Mouse (Mus musculus) B cell, adult 2 months (primary cell): Measurements from ENCODE around the gene Uchl3.

Source experiments
- DNase-seq, 2 experiments: peaks; one replicate each; pipeline ENCODE4 v3.0.0; 2022

Uchl3 gene

GRCm38 (mm10) chr14:101653581-101654525 is at the start of gene Uchl3:
Gene Uchl3, plus strand, starts transcription at chr14:101653967.
- peak; percentile 99 for DNase-seq

DNA sequence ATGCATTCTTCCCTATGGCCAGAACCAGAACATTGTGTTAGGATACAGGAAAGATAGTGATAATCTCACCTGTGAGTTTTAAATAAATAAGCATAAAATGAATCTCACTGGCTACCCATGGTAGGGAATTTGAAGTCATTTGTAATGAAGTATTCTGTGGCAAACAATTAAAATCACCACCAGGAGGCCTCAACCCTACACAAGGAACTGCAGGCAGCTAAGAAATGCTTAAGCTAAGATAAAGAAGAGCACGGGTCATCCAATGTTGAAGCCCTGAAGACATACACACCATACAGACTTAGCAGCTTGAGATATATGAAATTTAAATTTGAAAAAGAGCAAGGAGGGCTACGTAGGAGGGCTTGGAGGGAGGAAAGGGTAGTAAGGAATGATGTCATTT is 47.9 kb upstream of the Uchl3 start:
- DNase-seq: no peak

GRCm38 (mm10) chr14:101607631-101608518 is 45.9 kb upstream of the Uchl3 start:
- DNase-seq: peak; percentile 18 to 19

DNA sequence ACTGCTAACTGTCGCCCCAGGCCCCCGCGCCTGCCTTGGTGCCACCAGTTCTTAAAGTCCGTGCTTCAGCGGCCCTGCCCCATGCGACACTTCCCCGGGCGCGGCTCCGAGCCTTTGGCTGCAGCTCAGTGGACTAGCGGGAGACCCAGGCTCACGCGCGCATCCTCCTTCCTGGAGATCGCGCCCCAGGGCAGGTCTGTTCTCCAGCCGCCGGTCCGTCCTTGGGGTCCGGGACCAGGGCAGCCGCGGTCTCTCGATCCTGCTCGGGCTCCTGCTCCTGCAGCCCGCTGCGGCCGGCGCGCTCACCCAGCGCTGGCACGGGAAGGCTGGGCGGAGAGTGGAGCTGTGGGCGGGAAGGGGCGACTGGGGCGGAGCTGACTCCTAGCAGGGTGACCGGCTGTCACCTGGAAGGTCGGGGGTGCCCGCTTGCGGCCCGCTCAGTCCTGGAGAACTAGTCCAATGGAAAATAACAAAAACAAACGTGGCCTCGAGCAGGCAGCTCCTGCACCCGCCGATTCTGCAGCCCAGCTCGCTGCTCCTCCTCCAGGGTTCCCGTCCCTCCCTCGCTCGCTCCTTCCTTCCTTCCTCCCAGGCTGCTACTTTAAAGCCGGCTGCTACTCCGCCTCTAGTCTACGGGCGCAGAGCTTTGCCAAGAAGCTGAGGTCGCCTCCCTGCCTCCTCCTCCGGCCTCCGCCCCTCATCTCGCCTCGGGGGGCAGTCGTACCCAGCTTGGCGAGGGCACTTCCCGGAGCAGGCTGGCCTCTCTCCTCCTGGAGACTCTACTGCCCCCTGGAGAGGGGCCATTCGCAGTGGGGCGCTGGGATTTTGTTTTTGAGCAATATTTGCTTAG is 45.0 kb upstream of the Uchl3 start, which contains the start of gene Tbc1d4:
Gene Tbc1d4 (minus strand): TSS at position 673 of the 850 bp plus-strand sequence.
- peak; percentile 49 to 50 for DNase-seq

GRCm38 (mm10) chr14:101610701-101611100 is 43.1 kb upstream of the Uchl3 start:
- DNase-seq: no peak

DNA sequence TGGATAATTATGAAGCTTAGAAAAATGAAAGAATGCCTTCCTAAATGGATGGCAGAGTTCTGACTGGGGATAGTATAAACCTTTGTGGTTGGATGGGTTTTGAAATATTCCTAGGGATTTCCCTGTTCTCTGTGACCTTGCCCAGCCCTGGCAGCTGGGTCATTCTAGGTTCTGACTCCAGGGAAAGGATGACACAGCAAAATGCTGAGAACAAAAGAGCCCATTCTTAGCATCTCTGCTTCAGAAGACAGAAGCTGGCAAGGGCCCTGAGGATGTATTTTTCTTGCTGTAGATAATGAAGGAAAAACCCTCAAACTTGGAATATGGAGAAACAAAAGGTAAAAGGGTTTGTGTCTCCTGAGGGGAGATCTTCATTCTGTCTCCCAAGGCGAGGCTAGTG is 40.6 kb upstream of the Uchl3 start:
- no peak for DNase-seq

DNA sequence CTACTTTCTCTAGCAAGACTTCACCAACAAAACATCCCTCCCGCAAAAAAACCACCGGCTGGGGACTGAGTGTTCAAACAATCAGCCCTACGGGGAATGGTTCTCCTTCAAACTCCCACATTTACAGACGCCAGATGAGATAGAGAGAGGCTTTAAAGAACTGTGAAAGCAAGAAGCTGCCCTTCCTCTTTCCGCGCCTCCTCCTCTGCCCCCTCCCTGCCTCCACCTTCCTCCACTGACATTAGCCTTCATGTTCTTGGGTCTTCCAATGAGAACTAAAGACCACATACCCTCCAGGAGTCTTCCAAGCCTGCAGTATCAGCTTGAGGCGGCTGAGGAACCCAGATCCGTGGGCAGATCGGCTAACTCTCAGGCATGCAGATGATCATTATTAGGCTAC is 37.6 kb upstream of the Uchl3 start:
- DNase-seq: no peak

DNA sequence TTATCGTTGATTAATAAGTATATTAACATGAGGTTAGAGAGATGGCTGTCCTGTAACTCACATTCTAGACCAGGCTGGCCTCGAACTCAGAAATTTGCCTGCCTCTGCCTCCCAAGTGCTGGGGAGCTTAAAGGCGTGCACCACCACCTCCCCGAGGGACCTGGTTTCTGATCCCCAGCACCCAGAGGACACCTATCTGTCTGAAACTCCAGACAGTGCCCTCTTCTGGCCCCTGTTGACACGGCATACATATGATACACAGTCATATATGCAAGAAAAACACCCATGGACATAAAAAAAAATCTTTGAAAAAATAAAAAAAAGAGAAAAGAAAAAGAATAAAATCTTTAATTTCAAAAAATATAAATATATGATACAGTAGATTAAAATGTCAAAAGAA is 36.1 kb upstream of the Uchl3 start:
- peak; percentile 15 to 21 for DNase-seq

DNA sequence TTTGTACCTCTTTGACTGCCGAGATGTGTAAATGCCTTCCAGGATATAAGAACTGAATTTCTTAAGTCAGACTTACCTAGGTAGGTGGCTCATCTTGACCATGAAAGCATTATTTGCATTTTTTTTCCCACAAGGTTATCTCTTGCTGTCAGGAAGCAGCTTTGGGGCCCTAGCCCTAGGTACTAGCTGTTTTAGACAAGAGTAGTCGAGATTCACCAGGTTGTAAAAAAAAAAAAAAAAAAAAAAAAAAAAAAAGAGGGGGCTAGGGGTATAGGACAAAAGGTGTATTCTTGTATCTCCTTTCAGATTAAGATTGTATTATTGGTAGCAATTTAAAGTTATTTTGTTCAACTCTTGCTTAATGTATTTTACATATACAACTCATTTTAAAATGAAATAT is 23.2 kb upstream of the Uchl3 start:
- no peak for DNase-seq

DNA sequence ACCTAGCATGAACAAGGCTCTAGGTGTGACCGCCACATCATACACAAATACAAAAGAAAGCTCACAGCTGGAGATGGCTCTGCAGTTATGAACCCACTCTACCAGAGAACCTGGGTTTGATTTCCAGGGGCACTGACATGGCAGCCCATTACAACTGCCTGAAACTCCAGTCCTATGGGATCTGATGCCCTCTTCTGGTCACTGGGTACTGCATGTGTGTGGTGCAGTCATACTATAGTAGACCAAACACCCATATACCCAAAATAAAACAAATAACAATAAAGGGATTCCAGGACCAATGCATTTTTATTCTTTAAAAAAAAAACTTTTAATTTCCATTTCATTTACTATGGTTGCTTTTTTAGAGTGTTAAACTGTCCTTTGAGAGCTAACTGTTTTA is 18.0 kb upstream of the Uchl3 start:
- no peak for DNase-seq

DNA sequence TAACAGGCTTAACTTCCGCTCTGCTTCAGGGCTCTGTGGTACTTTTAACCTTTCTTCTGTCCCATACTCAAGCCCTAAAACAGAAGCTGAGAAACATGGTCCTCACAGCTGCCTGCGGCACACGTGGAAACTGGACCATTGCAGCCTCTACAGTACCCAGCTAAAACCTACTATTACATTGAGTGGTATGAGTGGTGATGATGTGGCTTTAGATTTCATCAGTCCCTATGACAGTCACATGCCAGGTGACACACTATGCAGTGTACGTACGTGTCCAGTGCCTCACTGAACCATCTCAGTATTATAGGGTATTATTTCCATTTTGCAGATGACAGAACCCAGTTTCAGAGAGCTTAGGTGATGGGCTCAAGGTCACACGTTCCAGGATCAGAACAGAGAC is 16.4 kb upstream of the Uchl3 start:
- no peak for DNase-seq

DNA sequence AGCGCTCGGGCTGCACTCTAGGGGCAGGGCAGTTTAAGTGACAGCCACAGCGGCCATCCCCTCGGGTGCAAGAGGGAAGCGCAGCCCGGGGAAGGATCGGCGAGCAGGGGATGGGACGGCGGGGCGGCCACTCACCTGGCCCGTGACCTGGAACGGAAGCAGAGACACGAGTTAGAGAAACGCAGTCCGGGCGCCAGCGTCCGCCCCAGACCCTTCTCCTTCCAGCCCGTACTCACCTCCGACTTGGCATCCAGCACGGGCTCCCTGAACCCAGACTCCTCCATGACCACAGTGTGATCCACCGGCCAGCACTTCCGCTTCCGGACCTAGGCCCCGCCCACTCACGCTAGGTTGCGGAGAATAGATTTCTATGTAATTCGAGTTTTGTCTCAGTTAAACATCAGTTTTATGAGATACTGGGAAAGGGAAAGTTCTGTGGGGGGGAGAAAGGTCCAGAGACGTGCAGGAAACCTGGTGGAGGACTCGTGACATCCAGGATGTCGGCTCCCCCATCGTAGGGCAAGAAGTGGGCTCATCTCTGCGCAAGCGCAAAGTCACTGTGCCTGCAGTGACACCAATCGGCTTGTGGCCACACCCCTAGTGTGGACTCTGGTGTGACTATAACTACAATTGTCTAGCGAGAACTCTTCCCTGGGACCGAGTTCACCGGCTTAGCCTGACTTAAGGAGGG is 13.5 kb upstream of the Uchl3 start, which contains the start of gene Commd6:
Gene Commd6 (minus strand): TSS at position 534 of the 691 bp plus-strand sequence.
- peak; percentile 90 to 91 for DNase-seq

DNA sequence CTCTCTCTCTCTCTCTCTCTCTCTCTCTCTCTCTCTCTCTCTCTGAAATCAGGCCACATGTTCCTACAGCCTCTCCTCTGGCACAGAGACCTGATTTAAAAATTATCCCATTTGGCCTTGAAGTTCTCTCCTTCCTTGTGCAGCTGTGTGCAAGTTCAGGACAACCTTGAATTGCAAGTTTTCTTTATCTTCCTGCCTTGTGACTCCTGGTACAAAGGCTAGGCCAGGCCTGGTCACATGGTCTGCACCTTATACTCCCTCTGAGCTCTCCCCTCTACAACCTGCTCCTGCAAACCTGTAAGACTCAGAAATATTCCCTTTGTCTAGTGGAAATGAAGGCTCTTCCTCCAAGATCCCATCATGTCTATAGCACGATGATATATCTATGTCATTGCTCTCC is 8.8 kb upstream of the Uchl3 start:
- DNase-seq: no peak

DNA sequence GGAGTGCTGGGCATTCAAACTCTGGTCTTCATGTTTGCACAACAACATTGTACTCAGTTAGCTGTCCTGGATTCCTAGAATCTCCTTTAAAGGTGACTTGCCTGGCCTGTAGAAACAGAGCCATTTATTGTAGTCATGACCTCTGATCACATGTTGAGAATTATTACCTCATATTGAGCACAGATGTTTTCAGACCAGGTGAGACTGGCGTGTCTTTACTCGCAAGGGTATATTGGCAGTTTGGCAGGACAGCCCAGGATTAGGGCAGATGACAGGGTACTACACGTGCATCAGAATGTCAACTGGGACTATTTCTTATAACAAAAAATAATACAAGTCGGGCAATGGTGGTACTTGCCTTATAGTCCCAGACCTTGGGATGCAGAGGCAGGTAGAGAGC is 3.2 kb upstream of the Uchl3 start:
- DNase-seq: no peak

GRCm38 (mm10) chr14:101652571-101652970 is 1.2 kb upstream of the Uchl3 start:
- DNase-seq: no peak

DNA sequence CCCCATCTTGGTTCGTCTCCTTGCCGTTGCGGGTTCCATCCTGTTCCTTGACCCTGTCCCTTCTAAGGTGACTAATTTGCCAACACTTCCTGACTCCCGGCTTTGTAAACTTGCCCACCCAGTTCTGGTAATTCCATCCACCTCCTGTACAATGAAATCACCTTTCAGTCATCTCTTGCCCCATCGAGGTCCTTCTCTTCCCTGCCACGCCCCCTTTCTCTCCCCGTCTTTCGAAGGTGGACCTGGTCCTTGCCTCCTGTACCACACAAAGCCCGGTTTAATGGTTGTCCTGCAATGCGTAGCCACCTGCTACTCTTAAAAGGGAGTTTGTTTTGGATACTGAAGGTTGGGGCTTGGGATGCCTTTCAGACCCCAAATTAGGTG is 751 bp downstream of the Uchl3 start:
- no peak for DNase-seq

GRCm38 (mm10) chr14:101656307-101656706 is 2.5 kb downstream of the Uchl3 start:
- DNase-seq: no peak

DNA sequence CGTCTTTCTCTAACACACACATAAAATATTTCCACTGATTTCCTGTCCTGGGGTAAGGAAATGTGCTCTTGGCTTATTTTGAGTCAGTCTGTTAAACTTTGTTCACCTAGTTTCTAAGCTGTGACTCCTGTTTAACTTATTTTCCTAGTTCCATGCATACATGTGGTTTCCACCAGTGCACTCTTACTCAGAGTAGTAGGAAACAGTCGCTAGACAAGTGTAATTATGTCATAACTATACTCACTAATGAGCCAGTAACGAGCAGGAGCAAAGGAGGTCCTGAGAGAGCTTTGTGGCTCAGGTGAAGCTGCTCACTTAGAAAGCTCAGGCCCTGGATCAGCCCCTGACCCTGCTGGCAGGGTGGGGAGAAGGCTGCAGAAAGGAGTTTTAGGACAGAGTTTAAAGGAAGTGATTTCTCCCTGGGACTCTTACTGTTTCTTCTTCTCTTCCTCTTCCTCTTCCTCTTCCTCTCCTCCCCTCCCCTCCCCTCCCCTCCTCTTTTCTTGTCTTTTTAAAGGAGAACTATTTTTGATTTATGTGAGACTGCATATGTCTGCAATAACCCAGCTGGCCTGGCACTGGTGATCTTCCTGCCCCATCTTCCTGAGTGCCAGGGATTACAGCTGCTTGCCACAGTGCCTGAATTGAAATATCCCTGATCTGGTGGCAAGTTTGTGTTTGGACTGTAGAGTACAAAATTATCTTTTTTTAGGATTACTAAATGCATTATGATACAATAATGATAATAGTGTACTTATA is 8.1 kb downstream of the Uchl3 start:
- no peak for DNase-seq

DNA sequence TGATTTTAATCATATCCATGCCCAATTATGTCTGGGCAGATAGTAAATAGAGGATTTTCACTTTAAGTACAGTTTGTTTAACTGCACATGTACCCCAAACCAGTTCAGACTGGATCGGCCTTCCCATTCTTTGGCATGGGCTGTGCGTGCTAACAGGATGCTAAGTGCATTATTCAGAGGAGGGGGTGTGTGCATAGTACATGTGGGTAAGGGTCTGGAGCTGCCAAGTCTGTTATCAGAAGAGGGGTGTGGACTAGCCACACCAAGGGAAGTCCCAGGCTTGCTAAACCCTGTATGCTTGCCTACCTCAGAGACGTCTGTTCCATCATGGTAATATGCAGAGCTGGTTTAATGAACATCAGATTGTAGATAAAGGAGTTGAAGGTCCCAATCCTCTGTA is 10.5 kb downstream of the Uchl3 start:
- no peak for DNase-seq

DNA sequence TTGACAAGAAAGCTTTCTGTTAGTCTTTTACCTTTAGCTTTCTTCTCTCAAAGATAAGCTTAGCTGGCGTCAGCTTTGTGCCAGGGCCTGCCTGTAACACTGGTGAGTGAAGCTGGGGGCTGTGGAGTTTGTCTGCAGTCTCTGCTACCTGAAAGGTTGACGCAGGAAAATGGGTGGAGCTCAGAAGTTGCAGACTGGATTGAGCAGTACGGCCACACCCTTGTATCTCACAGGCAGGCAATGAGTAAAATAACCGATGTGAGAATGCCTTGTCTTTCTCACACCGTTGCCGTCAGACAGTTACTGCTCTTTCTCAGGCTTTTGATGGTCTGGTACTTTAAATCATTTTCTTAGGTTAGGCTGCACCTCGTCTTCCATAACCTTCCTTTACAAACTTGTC is 12.3 kb downstream of the Uchl3 start:
- DNase-seq: no peak

DNA sequence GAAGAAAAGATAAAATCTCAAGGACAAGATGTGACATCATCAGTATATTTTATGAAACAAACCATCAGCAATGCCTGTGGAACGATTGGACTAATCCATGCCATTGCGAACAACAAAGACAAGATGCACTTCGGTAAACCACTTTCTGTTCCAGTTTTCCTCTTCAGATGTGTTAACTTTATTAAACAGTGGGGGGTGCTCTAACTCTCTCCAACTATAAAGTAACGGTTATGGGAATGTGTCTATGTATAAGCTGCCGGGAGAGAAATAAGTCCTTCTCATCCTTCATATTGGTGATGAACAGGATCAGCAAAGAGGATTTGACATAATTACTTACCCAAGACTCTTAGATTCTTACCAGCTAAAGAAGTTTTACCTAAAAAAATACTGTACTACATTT is 12.8 kb downstream of the Uchl3 start:
- no peak for DNase-seq
